Mouse (Mus musculus): Measurements from ENCODE around the gene Gm648. TPM values are rescaled to one million over a fixed set of nuclear protein-coding genes. Genes with fewer than 3 reads are reported as not detected.
"Not testable (repeated sequence)": the region's sequence is repeated elsewhere in the genome, so short reads cannot be mapped to it uniquely, and the experiment has no call there.

The Gm648 gene
- polyA plus RNA-seq, 1 experiment: 4.6 TPM

- TF ChIP-seq CTCF (IDR thresholded peaks at IDR 0.05; ENCODE audit: control insufficient read depth, insufficient read depth, insufficient replicate concordance, low read depth, low read length) (peak; percentile 56; the same call in 1 of the 2 replicates), POLR2A (IDR thresholded peaks at IDR 0.05; ENCODE audit: control insufficient read depth, low read depth, low read length) (no peak)
- no peaks in the 10 kb centered on the region for H3K36me3 ChIP-seq (ENCODE audit: control insufficient read depth, insufficient read depth, low read length)
Observed at GRCm38 (mm10) chrX:56531266-56531665, 18.1 kb downstream of the Gm648 start.

GRCm38 (mm10) chrX:56524442-56524841, 25.0 kb downstream of the Gm648 start, which contains the start of gene Gm10477:
Gene Gm10477 (plus strand): TSS chrX:56524742.
- H3K4me1 ChIP-seq (ENCODE audit: control insufficient read depth, insufficient read depth, low read length); H3K36me3 ChIP-seq (ENCODE audit: control insufficient read depth, insufficient read depth, low read length); H3K27ac ChIP-seq (ENCODE audit: control insufficient read depth, insufficient read depth, low read depth, low read length); H3K27me3 ChIP-seq (ENCODE audit: control insufficient read depth, insufficient read depth, low read length); H3K4me3 ChIP-seq (ENCODE audit: control insufficient read depth, low read depth, low read length): not testable (repeated sequence)

More at GRCm38 (mm10) chrX:56531266-56531665, 18.1 kb downstream of the Gm648 start:
- Histone ChIP-seq H3K4me3 (ENCODE audit: control insufficient read depth, low read depth, low read length) (no peak overlapping the region), H3K27me3 (ENCODE audit: control insufficient read depth, insufficient read depth, low read length) (no peaks in the 10 kb centered on the region), H3K4me1 (ENCODE audit: control insufficient read depth, insufficient read depth, low read length) (no peaks in the 10 kb centered on the region), H3K27ac (ENCODE audit: control insufficient read depth, insufficient read depth, low read depth, low read length) (no peak overlapping the region)

GRCm38 (mm10) chrX:56497241-56497640, 52.2 kb downstream of the Gm648 start:
- H3K36me3 ChIP-seq (ENCODE audit: control insufficient read depth, insufficient read depth, low read length): no peaks in the 10 kb centered on the region
- H3K4me3 ChIP-seq (ENCODE audit: control insufficient read depth, low read depth, low read length): no peak overlapping the region
- TF ChIP-seq POLR2A (IDR thresholded peaks at IDR 0.05; ENCODE audit: control insufficient read depth, low read depth, low read length) (no peak), CTCF (IDR thresholded peaks at IDR 0.05; ENCODE audit: control insufficient read depth, insufficient read depth, insufficient replicate concordance, low read depth, low read length) (no peak)
- H3K4me1 ChIP-seq (ENCODE audit: control insufficient read depth, insufficient read depth, low read length): no peaks in the 10 kb centered on the region
- no peak overlapping the region for H3K27ac ChIP-seq (ENCODE audit: control insufficient read depth, insufficient read depth, low read depth, low read length)
- no peaks in the 10 kb centered on the region for H3K27me3 ChIP-seq (ENCODE audit: control insufficient read depth, insufficient read depth, low read length)

Other genes starting within 250 kb of the Gm648 start
- 0.45 and 0.75 TPM in 2 replicates for gene Zfp449, start 203.2 kb downstream of the Gm648 start, polyA plus RNA-seq (2012; rRNA removed)
- gene Smim10l2a, start 175.0 kb downstream of the Gm648 start, polyA plus RNA-seq (2012; rRNA removed): 8.1 and 8.9 TPM in 2 replicates
- not detected in 2 replicates for gene Gm2174, start 101.6 kb downstream of the Gm648 start, polyA plus RNA-seq (2012; rRNA removed)
- 5.7 and 6.8 TPM in 2 replicates for gene Ints6l, start 94.7 kb downstream of the Gm648 start, polyA plus RNA-seq (2012; rRNA removed)
- not detected in 2 replicates for gene Gm10477, start 24.9 kb downstream of the Gm648 start, polyA plus RNA-seq (2012; rRNA removed)
- gene Mmgt1, start 48.5 kb upstream of the Gm648 start, polyA plus RNA-seq (2012; rRNA removed): 0.85 and 1.2 TPM in 2 replicates
- gene Slc9a6, start 60.2 kb upstream of the Gm648 start, polyA plus RNA-seq (2012; rRNA removed): 4.2 and 5.4 TPM in 2 replicates
- 18.2 and 19.4 TPM in 2 replicates for gene Fhl1, start 182.2 kb upstream of the Gm648 start, polyA plus RNA-seq (2012; rRNA removed)

Measured in testis, adult 2 months (tissue).